Mouse (Mus musculus) spleen, adult 2 months (tissue): ENCODE results near the gene Nubp2.

Experiments used
- CTCF ChIP-seq: fragments of 200-500 bp; IDR thresholded peaks from 2 replicates; pipeline ENCODE4 v1.5.1; 2011; ENCODE audit warnings: mild to moderate bottlenecking, inconsistent platforms; ENCODE audit not compliant: insufficient read depth, insufficient read length, insufficient replicate concordance; ENCODE audit errors: extremely low read depth
- POLR2A ChIP-seq: fragments of 200-500 bp; IDR thresholded peaks from 2 replicates; pipeline ENCODE4 v1.6.1; 2011; ENCODE audit warnings: low read depth, low read length, inconsistent platforms

- TF ChIP-seq CTCF (no peak), POLR2A (no peak)
Observed at GRCm38 (mm10) chr17:24855838-24856464, 30.2 kb downstream of the Nubp2 start.
